Comparison of ENCODE assay signal across 9 mouse cellular contexts in the genomic region with DNA sequence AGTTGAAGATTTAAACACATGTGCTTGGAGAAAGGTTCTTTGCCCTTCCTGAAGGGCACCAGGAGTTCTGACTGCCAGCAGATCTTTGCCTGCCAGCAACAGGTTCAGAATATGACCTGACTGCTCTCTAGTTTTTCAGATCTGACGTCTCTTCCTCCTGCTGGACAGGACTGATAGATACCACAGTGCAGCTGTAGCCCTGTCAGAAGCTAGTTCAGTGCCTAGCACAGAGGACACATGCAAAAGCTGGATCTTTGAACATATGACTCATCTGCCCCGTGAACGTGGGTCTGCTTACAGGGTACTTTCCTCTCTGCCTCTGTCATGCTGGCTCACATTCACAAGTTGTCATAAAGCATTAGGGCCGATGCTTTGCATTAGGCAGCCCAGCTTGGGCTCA. TPM values are rescaled to one million over a fixed set of nuclear protein-coding genes. Genes with fewer than 3 reads are reported as not detected.
DNase-seq lines count a peak whose midpoint lies in the region; ATAC-seq and TF ChIP-seq lines count a peak whose summit lies in the region.
"Had no signal": no experiment of that assay in that cellular context is flagged by ENCODE, and none has a peak within 500 bp of the region (broad histone marks: within the 10 kb centered on the region; RNA-seq: fewer than 3 reads in every experiment).

No protein-coding gene starts in this region.

- no peak for ATAC-seq in limb, embryonic 13.5 days (ENCODE audit: low FRiP score, low read depth)
- no peak for ATAC-seq in heart, embryonic 15.5 days (replicated peaks; ENCODE audit: insufficient number of reproducible peaks, insufficient read depth, low FRiP score, low read depth)
- no peak for ATAC-seq in liver, postnatal 0 days

- no peak for TF ChIP-seq EP300 in liver, postnatal 0 days (IDR thresholded peaks at IDR 0.05; ENCODE audit: low read depth)

- WGBS in limb, embryonic 13.5 days, result 65% methylated on average over 4 of the region's 4 CpGs
- 71% methylated on average over 4 of the region's 4 CpGs for WGBS in limb, embryonic 10.5 days
- 27% methylated on average over 4 of the region's 4 CpGs for WGBS in heart, embryonic 15.5 days
- WGBS in forebrain, embryonic 10.5 days, result 76% methylated on average over 4 of the region's 4 CpGs
- WGBS in liver, postnatal 0 days (ENCODE audit: insufficient replicate concordance), result 52% methylated on average over 4 of the region's 4 CpGs

- no peak for DNase-seq in limb, embryonic 10.5 days (ENCODE audit: low spot score)
- DNase-seq in adipocyte (ENCODE audit: low spot score), result peak; percentile 22
- peak; percentile 35 for DNase-seq in retina, embryonic 14.5 days (ENCODE audit: low spot score)
- DNase-seq in forebrain, embryonic 10.5 days (ENCODE audit: extremely low spot score, low spot score), result no peak
- DNase-seq in liver, postnatal 0 days, result no peak
- DNase-seq: right cerebral cortex, postnatal 25 days had no signal

- no peak overlapping the region for H3K9ac ChIP-seq in limb, embryonic 13.5 days
- H3K9ac ChIP-seq in heart, embryonic 15.5 days, result peak overlapping the region; percentile 12; the same call in 1 of the 2 replicates
- no peak overlapping the region for H3K9ac ChIP-seq in liver, postnatal 0 days (replicated peaks)
- H3K9ac ChIP-seq: embryonic facial prominence, embryonic 12.5 days had no signal

- H3K36me3 ChIP-seq in limb, embryonic 13.5 days, result no peaks in the 10 kb centered on the region
- H3K36me3 ChIP-seq in limb, embryonic 10.5 days, result no peaks in the 10 kb centered on the region
- H3K36me3 ChIP-seq in heart, embryonic 15.5 days, result no peaks in the 10 kb centered on the region
- 0 out of 2 replicates have a peak, but pooled peaks cover 3% of the 10 kb centered on the region for H3K36me3 ChIP-seq in forebrain, embryonic 10.5 days (replicated peaks)
- no peaks in the 10 kb centered on the region for H3K36me3 ChIP-seq in liver, postnatal 0 days (replicated peaks; ENCODE audit: insufficient read depth, low read length)
- H3K36me3 ChIP-seq: embryonic facial prominence, embryonic 12.5 days had no signal

- peak overlapping the region; percentile 14; the same call in 1 of the 2 replicates for H3K4me2 ChIP-seq in limb, embryonic 13.5 days (replicated peaks)
- peak overlapping the region; percentile 49 for H3K4me2 ChIP-seq in heart, embryonic 15.5 days
- no peak overlapping the region for H3K4me2 ChIP-seq in liver, postnatal 0 days (ENCODE audit: low read depth, low read length)
- H3K4me2 ChIP-seq: embryonic facial prominence, embryonic 12.5 days had no signal

- no peaks in the 10 kb centered on the region for H3K9me3 ChIP-seq in limb, embryonic 13.5 days
- no peaks in the 10 kb centered on the region for H3K9me3 ChIP-seq in limb, embryonic 10.5 days (replicated peaks)
- H3K9me3 ChIP-seq in heart, embryonic 15.5 days (replicated peaks), result no peaks in the 10 kb centered on the region
- H3K9me3 ChIP-seq in forebrain, embryonic 10.5 days, result no peaks in the 10 kb centered on the region
- no peaks in the 10 kb centered on the region for H3K9me3 ChIP-seq in liver, postnatal 0 days (ENCODE audit: low read length)
- H3K9me3 ChIP-seq: embryonic facial prominence, embryonic 12.5 days had no signal

- H3K27me3 ChIP-seq in limb, embryonic 13.5 days, result no peaks in the 10 kb centered on the region
- H3K27me3 ChIP-seq in limb, embryonic 10.5 days (ENCODE audit: low read depth, poor library complexity, severe bottlenecking), result no peaks in the 10 kb centered on the region
- no peaks in the 10 kb centered on the region for H3K27me3 ChIP-seq in heart, embryonic 15.5 days
- H3K27me3 ChIP-seq in forebrain, embryonic 10.5 days (ENCODE audit: poor library complexity, severe bottlenecking), result no peaks in the 10 kb centered on the region
- no peaks in the 10 kb centered on the region for H3K27me3 ChIP-seq in liver, postnatal 0 days (ENCODE audit: insufficient read depth, low read length)
- H3K27me3 ChIP-seq: embryonic facial prominence, embryonic 12.5 days had no signal

- peaks cover 62% of the 10 kb centered on the region for H3K4me1 ChIP-seq in limb, embryonic 13.5 days
- H3K4me1 ChIP-seq in limb, embryonic 10.5 days, result peaks cover 38% of the 10 kb centered on the region
- H3K4me1 ChIP-seq in heart, embryonic 15.5 days (replicated peaks), result peaks cover 57% of the 10 kb centered on the region
- H3K4me1 ChIP-seq in forebrain, embryonic 10.5 days, result peaks cover 59% of the 10 kb centered on the region
- peaks cover 24% of the 10 kb centered on the region for H3K4me1 ChIP-seq in liver, postnatal 0 days (ENCODE audit: insufficient read depth)

- H3K27ac ChIP-seq in limb, embryonic 13.5 days, result no peak overlapping the region
- H3K27ac ChIP-seq in limb, embryonic 10.5 days, result no peak overlapping the region
- peak overlapping the region; percentile 78 for H3K27ac ChIP-seq in heart, embryonic 15.5 days
- H3K27ac ChIP-seq in forebrain, embryonic 10.5 days, result no peak overlapping the region
- H3K27ac ChIP-seq in liver, postnatal 0 days (ENCODE audit: low read depth), result no peak overlapping the region
- H3K27ac ChIP-seq: embryonic facial prominence, embryonic 12.5 days had no signal

- no peak overlapping the region for H3K4me3 ChIP-seq in limb, embryonic 13.5 days
- no peak overlapping the region for H3K4me3 ChIP-seq in limb, embryonic 10.5 days
- peak overlapping the region; percentile 7 for H3K4me3 ChIP-seq in heart, embryonic 15.5 days
- H3K4me3 ChIP-seq in forebrain, embryonic 10.5 days, result no peak overlapping the region
- H3K4me3 ChIP-seq in liver, postnatal 0 days (ENCODE audit: low read depth, low read length), result no peak overlapping the region
- H3K4me3 ChIP-seq: embryonic facial prominence, embryonic 12.5 days had no signal

- no peak for TF ChIP-seq CTCF in liver, postnatal 0 days (IDR thresholded peaks at IDR 0.05; ENCODE audit: low read depth)

RNA-seq across cellular contexts. Expression of a gene that starts 3.0 kb away (rescaled TPM):
- 10.0 and 11.6 TPM in 2 replicates for polyA plus RNA-seq in limb, embryonic 13.5 days (2015; fragmentation: Nextera tagmentation; extraction: Ambion mirVana)
- polyA plus RNA-seq in limb, embryonic 10.5 days (2016; fragmentation: Nextera tagmentation; extraction: Ambion mirVana), result 13.6 and 14.7 TPM in 2 replicates
- polyA plus RNA-seq in heart, embryonic 15.5 days (2015; fragmentation: Nextera tagmentation; extraction: Ambion mirVana), result 19.0 and 20.2 TPM in 2 replicates
- polyA plus RNA-seq in forebrain, embryonic 10.5 days (2016; fragmentation: Nextera tagmentation; extraction: Ambion mirVana), result 11.1 and 13.2 TPM in 2 replicates
- 1.3 and 2.0 TPM in 2 replicates for polyA plus RNA-seq in liver, postnatal 0 days (2015; fragmentation: Nextera tagmentation; extraction: Ambion mirVana)

RNA-seq across cellular contexts. Expression of a gene that starts 45.9 kb away (rescaled TPM):
- polyA plus RNA-seq in limb, embryonic 13.5 days (2015; fragmentation: Nextera tagmentation; extraction: Ambion mirVana), result 3.0 and 3.4 TPM in 2 replicates
- 0.09 and 0.20 TPM in 2 replicates for polyA plus RNA-seq in limb, embryonic 10.5 days (2016; fragmentation: Nextera tagmentation; extraction: Ambion mirVana)
- 0.28 and 0.38 TPM in 2 replicates for polyA plus RNA-seq in heart, embryonic 15.5 days (2015; fragmentation: Nextera tagmentation; extraction: Ambion mirVana)
- polyA plus RNA-seq in forebrain, embryonic 10.5 days (2016; fragmentation: Nextera tagmentation; extraction: Ambion mirVana), result 1.4 and 1.5 TPM in 2 replicates
- not detected in 2 replicates for polyA plus RNA-seq in liver, postnatal 0 days (2015; fragmentation: Nextera tagmentation; extraction: Ambion mirVana)

Comparison
In these comparisons a context has a peak if more than half of its experiments do, and no peak if none do; other contexts are left out.
1. DNase-seq: peak in adipocyte (single experiment) and retina, embryonic 14.5 days (single experiment); none in limb, embryonic 10.5 days (single experiment), forebrain, embryonic 10.5 days (single experiment) and liver, postnatal 0 days (single experiment).